Mouse (Mus musculus) embryonic facial prominence, embryonic 13.5 days (tissue): Measurements from ENCODE around the gene Bves. TPM values are rescaled to one million over a fixed set of nuclear protein-coding genes. Genes with fewer than 3 reads are reported as not detected.
"Not testable (repeated sequence)": the region's sequence is repeated elsewhere in the genome, so short reads cannot be mapped to it uniquely, and the experiment has no call there.

ENCODE experiments used
- ATAC-seq: fragments of 200-750 bp; cut with Nextera tagmentation; 2 replicates; pipeline ENCODE4 v1.8.0; 2017; ENCODE audit warnings: low read depth; ENCODE audit not compliant: insufficient number of reproducible peaks, insufficient read depth, low FRiP score, low TSS enrichment
- H3K27ac ChIP-seq: fragments of 300-500 bp; sonication (generic); 2 replicates; pipeline ENCODE4 v1.5.1; 2015; ENCODE audit warnings: moderate library complexity, mild to moderate bottlenecking, inconsistent platforms
- H3K27me3 ChIP-seq: fragments of 300-500 bp; sonication (generic); 2 replicates; pipeline ENCODE4 v1.6.1; 2015; ENCODE audit warnings: mild to moderate bottlenecking, inconsistent platforms
- H3K36me3 ChIP-seq: fragments of 300-500 bp; sonication (generic); 2 replicates; pipeline ENCODE4 v1.6.1; 2015; ENCODE audit warnings: mild to moderate bottlenecking, inconsistent platforms
- H3K4me1 ChIP-seq: fragments of 300-500 bp; sonication (generic); 2 replicates; pipeline ENCODE4 v1.6.1; 2015; ENCODE audit warnings: inconsistent platforms
- H3K4me2 ChIP-seq: fragments of 300-500 bp; sonication (generic); 2 replicates; pipeline ENCODE4 v1.6.1; 2015; ENCODE audit warnings: moderate library complexity, mild to moderate bottlenecking, inconsistent platforms
- H3K4me3 ChIP-seq: fragments of 300-500 bp; sonication (generic); 2 replicates; pipeline ENCODE4 v1.5.1; 2015; ENCODE audit warnings: mild to moderate bottlenecking, inconsistent platforms
- H3K9ac ChIP-seq: fragments of 300-500 bp; sonication (generic); 2 replicates; pipeline ENCODE4 v1.6.1; 2015; ENCODE audit warnings: mild to moderate bottlenecking, inconsistent platforms
- H3K9me3 ChIP-seq: fragments of 300-500 bp; sonication (generic); 2 replicates; pipeline ENCODE4 v1.6.1; 2016; ENCODE audit warnings: inconsistent platforms
- WGBS: fragments of 180-500 bp; shearing (Covaris S2); methylation state at CpG from one replicate; pipeline ENCODE4 v1.1.7; 2015; ENCODE audit warnings: mixed read lengths; 5-methylcytosine and 5-hydroxymethylcytosine counted together
- polyA plus RNA-seq: library from polyadenylated mRNA; unstranded; fragments of >200 nt; fragmentation: Nextera tagmentation; extraction: Ambion mirVana; gene quantifications from 2 replicates; pipeline ENCODE4 v1.2.1, GENCODE M21; 2015

The Bves gene
- polyA plus RNA-seq, 1 experiment from 2014 or later = 2.5 TPM

- Histone ChIP-seq H3K27me3 (no peaks in the 10 kb centered on the region), H3K4me1 (no peaks in the 10 kb centered on the region), H3K36me3 (no peaks in the 10 kb centered on the region), H3K4me2 (no peak overlapping the region), H3K27ac (no peak overlapping the region), H3K9ac (no peak overlapping the region), H3K4me3 (no peak overlapping the region), H3K9me3 (no peaks in the 10 kb centered on the region)
- no peak for ATAC-seq
- WGBS = 70% methylated on average over 7 of the region's 7 CpGs
Measured at GRCm38 (mm10) chr10:45311624-45312023, 23.9 kb upstream of the Bves start.

GRCm38 (mm10) chr10:45314865-45315264, 20.7 kb upstream of the Bves start:
- WGBS = 85% methylated on average over 16 of the region's 16 CpGs
- no peaks in the 10 kb centered on the region for H3K9me3 ChIP-seq
- ATAC-seq = no peak

DNA sequence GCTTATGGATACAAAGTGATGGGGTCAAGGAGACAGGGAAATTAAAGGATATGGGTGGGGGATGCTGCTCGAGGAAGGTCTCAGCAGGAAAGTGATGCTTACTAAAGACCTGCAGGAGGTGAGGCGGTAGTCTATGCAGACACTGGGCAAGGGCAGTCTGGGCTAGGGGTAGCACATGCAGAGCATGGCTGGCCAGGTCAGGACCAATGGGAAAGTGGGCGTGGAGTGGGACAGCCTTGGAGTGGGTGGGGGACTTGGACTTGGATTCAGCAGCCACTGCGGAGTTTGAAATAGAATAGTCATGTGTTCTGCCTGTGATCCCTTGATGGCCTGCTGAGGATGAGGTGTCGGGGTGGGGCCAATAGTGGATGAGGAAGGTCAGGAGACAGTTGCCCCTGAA, 16.6 kb upstream of the Bves start:
- no peak overlapping the region for H3K4me3 ChIP-seq
- H3K9me3 ChIP-seq = no peaks in the 10 kb centered on the region
- ATAC-seq = no peak
- H3K27me3 ChIP-seq = no peaks in the 10 kb centered on the region
- no peak overlapping the region for H3K9ac ChIP-seq
- WGBS = 87% methylated on average over 5 of the region's 5 CpGs
- no peak overlapping the region for H3K27ac ChIP-seq
- H3K36me3 ChIP-seq = no peaks in the 10 kb centered on the region
- H3K4me2 ChIP-seq = no peak overlapping the region
- H3K4me1 ChIP-seq = no peaks in the 10 kb centered on the region

More at GRCm38 (mm10) chr10:45314865-45315264, 20.7 kb upstream of the Bves start:
- Histone ChIP-seq H3K9ac (no peak overlapping the region), H3K4me3 (no peak overlapping the region), H3K27me3 (no peaks in the 10 kb centered on the region), H3K4me1 (no peaks in the 10 kb centered on the region), H3K27ac (no peak overlapping the region), H3K4me2 (no peak overlapping the region), H3K36me3 (no peaks in the 10 kb centered on the region)

- ATAC-seq = no peak
- H3K9ac ChIP-seq = no peak overlapping the region
- H3K4me1 ChIP-seq = no peaks in the 10 kb centered on the region
- H3K4me3 ChIP-seq = no peak overlapping the region
- H3K36me3 ChIP-seq = no peaks in the 10 kb centered on the region
- 61% methylated on average over 3 of the region's 3 CpGs for WGBS
- no peaks in the 10 kb centered on the region for H3K27me3 ChIP-seq
- no peak overlapping the region for H3K27ac ChIP-seq
- H3K9me3 ChIP-seq = no peaks in the 10 kb centered on the region
- no peak overlapping the region for H3K4me2 ChIP-seq
Measured at GRCm38 (mm10) chr10:45320296-45320695, 15.3 kb upstream of the Bves start.

- no peaks in the 10 kb centered on the region for H3K27me3 ChIP-seq
- H3K4me1 ChIP-seq = no peaks in the 10 kb centered on the region
- no peak overlapping the region for H3K4me2 ChIP-seq
- no peak overlapping the region for H3K27ac ChIP-seq
- no peaks in the 10 kb centered on the region for H3K9me3 ChIP-seq
- H3K9ac ChIP-seq = no peak overlapping the region
- no peak for ATAC-seq
- 58% methylated on average over 1 of the region's 1 CpGs for WGBS
- H3K36me3 ChIP-seq = no peaks in the 10 kb centered on the region
- no peak overlapping the region for H3K4me3 ChIP-seq
Measured at GRCm38 (mm10) chr10:45324159-45324558, 11.4 kb upstream of the Bves start.

DNA sequence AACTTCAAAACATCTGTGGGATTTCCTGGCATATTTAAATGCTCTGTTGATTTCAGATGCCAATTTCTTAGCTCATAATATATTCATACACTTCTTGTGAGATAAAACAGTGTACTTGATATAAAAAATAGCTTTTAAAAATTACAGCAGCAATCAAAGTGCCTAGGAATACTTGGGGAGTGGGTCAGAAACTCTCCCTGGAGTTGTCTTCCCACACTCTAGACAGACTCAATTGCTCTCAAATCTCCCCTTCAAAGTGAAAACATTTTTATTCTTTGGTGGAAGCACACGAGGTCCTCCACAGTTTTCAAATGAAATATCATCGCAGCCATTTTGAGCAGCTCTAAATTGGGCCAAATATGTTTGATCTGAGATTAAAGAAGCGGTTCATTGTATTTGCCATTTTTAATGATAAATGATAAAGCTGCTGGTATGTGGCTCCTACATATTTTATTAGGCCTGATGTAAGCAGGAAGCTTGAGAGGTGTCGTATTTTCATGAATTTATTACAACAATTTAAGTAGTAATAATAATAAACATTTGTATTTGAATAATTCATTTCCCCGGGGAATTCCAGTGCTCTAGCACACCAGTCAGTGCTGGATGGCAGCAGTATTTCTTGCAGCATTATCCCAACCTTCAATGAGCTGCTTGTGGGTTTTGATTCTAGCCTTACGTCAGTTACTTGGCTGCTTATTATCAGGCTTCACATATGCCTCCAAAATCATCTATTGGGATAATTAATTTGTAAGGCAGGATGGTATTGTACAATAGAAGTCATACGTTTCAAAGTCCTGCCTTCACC, 7.2 kb upstream of the Bves start:
- 69% methylated on average over 7 of the region's 7 CpGs for WGBS
- no peak overlapping the region for H3K4me2 ChIP-seq
- peaks cover 5% of the 10 kb centered on the region for H3K27me3 ChIP-seq
- no peak overlapping the region for H3K4me3 ChIP-seq
- H3K9ac ChIP-seq = no peak overlapping the region
- no peaks in the 10 kb centered on the region for H3K9me3 ChIP-seq
- H3K36me3 ChIP-seq = no peaks in the 10 kb centered on the region
- H3K4me1 ChIP-seq = no peaks in the 10 kb centered on the region
- no peak overlapping the region for H3K27ac ChIP-seq
- no peak for ATAC-seq

DNA sequence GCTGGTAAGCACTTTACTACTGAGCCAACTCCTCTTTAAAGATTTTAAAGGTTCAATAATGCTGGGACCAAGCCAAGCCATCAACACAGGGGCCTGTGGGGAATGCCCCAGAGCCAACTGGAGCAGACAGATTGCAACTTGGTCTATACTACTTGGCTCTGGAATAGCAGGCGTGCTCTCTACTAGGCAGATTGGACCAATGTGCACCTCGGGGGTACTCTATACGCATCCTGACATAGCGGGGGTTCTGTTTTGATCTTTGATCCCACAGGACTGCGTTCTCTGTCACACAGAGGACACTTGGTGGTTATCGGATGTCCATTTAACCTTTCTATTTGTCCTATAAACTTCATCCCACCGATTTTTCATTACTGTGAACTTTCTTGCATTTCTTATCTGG, 647 bp upstream of the Bves start:
- Histone ChIP-seq H3K27me3 (peaks cover 44% of the 10 kb centered on the region), H3K9ac (no peak overlapping the region), H3K9me3 (no peaks in the 10 kb centered on the region), H3K4me2 (peak overlapping the region; percentile 92), H3K4me3 (peak overlapping the region; percentile 71), H3K4me1 (no peaks in the 10 kb centered on the region), H3K36me3 (no peaks in the 10 kb centered on the region), H3K27ac (no peak overlapping the region)
- no peak for ATAC-seq
- 20% methylated on average over 7 of the region's 7 CpGs for WGBS

GRCm38 (mm10) chr10:45339106-45339505, 3.5 kb downstream of the Bves start:
- no peak overlapping the region for H3K4me2 ChIP-seq
- H3K27ac ChIP-seq = no peak overlapping the region
- no peaks in the 10 kb centered on the region for H3K4me1 ChIP-seq
- WGBS = 81% methylated on average over 7 of the region's 7 CpGs
- no peak overlapping the region for H3K4me3 ChIP-seq
- H3K27me3 ChIP-seq = peaks cover 32% of the 10 kb centered on the region
- H3K36me3 ChIP-seq = no peaks in the 10 kb centered on the region
- ATAC-seq = no peak
- no peaks in the 10 kb centered on the region for H3K9me3 ChIP-seq
- no peak overlapping the region for H3K9ac ChIP-seq

GRCm38 (mm10) chr10:45344381-45344780, 8.8 kb downstream of the Bves start:
- no peaks in the 10 kb centered on the region for H3K4me1 ChIP-seq
- H3K4me2 ChIP-seq = no peak overlapping the region
- H3K36me3 ChIP-seq = no peaks in the 10 kb centered on the region
- 85% methylated on average over 4 of the region's 4 CpGs for WGBS
- no peak overlapping the region for H3K9ac ChIP-seq
- H3K9me3 ChIP-seq = 0 out of 2 replicates have a peak, but pooled peaks cover 2% of the 10 kb centered on the region
- no peak overlapping the region for H3K4me3 ChIP-seq
- ATAC-seq = no peak
- H3K27ac ChIP-seq = no peak overlapping the region
- no peaks in the 10 kb centered on the region for H3K27me3 ChIP-seq

GRCm38 (mm10) chr10:45345217-45345616, 9.6 kb downstream of the Bves start:
- ATAC-seq = no peak
- Histone ChIP-seq H3K4me1 (no peaks in the 10 kb centered on the region), H3K27me3 (no peaks in the 10 kb centered on the region), H3K4me3 (no peak overlapping the region), H3K4me2 (no peak overlapping the region), H3K9ac (no peak overlapping the region), H3K27ac (no peak overlapping the region), H3K9me3 (0 out of 2 replicates have a peak, but pooled peaks cover 2% of the 10 kb centered on the region), H3K36me3 (no peaks in the 10 kb centered on the region)
- WGBS = 72% methylated on average over 9 of the region's 9 CpGs

GRCm38 (mm10) chr10:45348143-45348542, 12.6 kb downstream of the Bves start:
- H3K4me1 ChIP-seq, H3K4me2 ChIP-seq, ATAC-seq, H3K4me3 ChIP-seq, H3K9me3 ChIP-seq, H3K36me3 ChIP-seq, H3K27me3 ChIP-seq, H3K9ac ChIP-seq, H3K27ac ChIP-seq: not testable (repeated sequence)
- 82% methylated on average over 3 of the region's 3 CpGs for WGBS

- no peak overlapping the region for H3K4me3 ChIP-seq
- no peaks in the 10 kb centered on the region for H3K27me3 ChIP-seq
- H3K9me3 ChIP-seq = no peaks in the 10 kb centered on the region
- no peak overlapping the region for H3K4me2 ChIP-seq
- no peaks in the 10 kb centered on the region for H3K36me3 ChIP-seq
- no peak for ATAC-seq
- WGBS = 89% methylated on average over 6 of the region's 6 CpGs
- no peak overlapping the region for H3K9ac ChIP-seq
- no peaks in the 10 kb centered on the region for H3K4me1 ChIP-seq
- no peak overlapping the region for H3K27ac ChIP-seq
Measured at GRCm38 (mm10) chr10:45356091-45356490, 20.5 kb downstream of the Bves start.
